Mouse (Mus musculus): ENCODE measurements around the gene Klhl31.

GRCm38 (mm10) chr9:77645176-77645575 lies 8.9 kb downstream of the Klhl31 start:
- TF ChIP-seq E2F4 (IDR thresholded peaks at IDR 0.05; ENCODE audit: insufficient read depth) (no peak), POLR2AphosphoS2 (IDR thresholded peaks at IDR 0.05; ENCODE audit: insufficient read length, low read depth) (no peak)
